Mouse (Mus musculus): ENCODE results near the gene Fanci.

Gene Fanci

GRCm38 (mm10) chr7:79387991-79388390 is 3.7 kb upstream of the Fanci start:
- no peak for DNase-seq

GRCm38 (mm10) chr7:79388671-79389206 is 3.0 kb upstream of the Fanci start:
- no peak for DNase-seq

GRCm38 (mm10) chr7:79390141-79390708 is 1.5 kb upstream of the Fanci start:
- DNase-seq = no peak

- DNase-seq = no peak
Observed at GRCm38 (mm10) chr7:79391471-79391870, 258 bp upstream of the Fanci start.

- DNase-seq = no peak
Observed at GRCm38 (mm10) chr7:79392860-79393513, 1.3 kb downstream of the Fanci start.

- no peak for DNase-seq
Observed at GRCm38 (mm10) chr7:79393924-79394323, 2.2 kb downstream of the Fanci start.

GRCm38 (mm10) chr7:79394666-79395065 is 2.9 kb downstream of the Fanci start:
- no peak for DNase-seq

GRCm38 (mm10) chr7:79395186-79395585 is 3.5 kb downstream of the Fanci start:
- DNase-seq = no peak

GRCm38 (mm10) chr7:79397446-79397963 is 5.8 kb downstream of the Fanci start:
- DNase-seq = no peak

- no peak for DNase-seq
Observed at GRCm38 (mm10) chr7:79398426-79398825, 6.7 kb downstream of the Fanci start.

GRCm38 (mm10) chr7:79398971-79399370 is 7.2 kb downstream of the Fanci start:
- DNase-seq = no peak

GRCm38 (mm10) chr7:79400296-79400695 is 8.6 kb downstream of the Fanci start:
- DNase-seq = no peak

- DNase-seq = no peak
Observed at GRCm38 (mm10) chr7:79414449-79415375, 23.0 kb downstream of the Fanci start.

GRCm38 (mm10) chr7:79419950-79420349 is 28.2 kb downstream of the Fanci start:
- no peak for DNase-seq

- DNase-seq = no peak
Observed at GRCm38 (mm10) chr7:79422876-79423275, 31.1 kb downstream of the Fanci start.

- no peak for DNase-seq
Observed at GRCm38 (mm10) chr7:79425804-79426203, 34.1 kb downstream of the Fanci start.

GRCm38 (mm10) chr7:79428243-79428642 is 36.5 kb downstream of the Fanci start:
- DNase-seq = no peak

- DNase-seq = no peak
Observed at GRCm38 (mm10) chr7:79440035-79440434, 48.3 kb downstream of the Fanci start.

GRCm38 (mm10) chr7:79447048-79447447 is 55.3 kb downstream of the Fanci start:
- DNase-seq = no peak

- DNase-seq = no peak
Observed at GRCm38 (mm10) chr7:79447486-79447885, 55.8 kb downstream of the Fanci start.

- DNase-seq = no peak
Observed at GRCm38 (mm10) chr7:79461721-79462120, 70.0 kb downstream of the Fanci start.

GRCm38 (mm10) chr7:79463376-79464077 is 71.8 kb downstream of the Fanci start:
- DNase-seq = no peak

Measured in kidney, postnatal 14 days (tissue).